In genomic region chr19:6235084-6236052, GRCm38 (mm10) we compare ENCODE assay signal across 1 mouse cellular context.
TF ChIP-seq lines count a peak whose summit lies in the region.

Gene Ppp2r5b (minus strand): TSS chr19:6235872.

TF ChIP-seq in CH12.LX, 34 proteins besides CTCF, POLR2A, EP300 and RAD21 (continued from another document):
- TF ChIP-seq CHD2 (IDR thresholded peaks at IDR 0.05; ENCODE audit: low read length) = peak; percentile 56; the same call in 1 of the 2 replicates
- TF ChIP-seq MAFK (IDR thresholded peaks at IDR 0.05; ENCODE audit: insufficient replicate concordance, low read length) = no peak
